Mouse (Mus musculus) midbrain, embryonic 11.5 days (tissue): ENCODE results near the gene Gm45233. TPM values are rescaled to one million over a fixed set of nuclear protein-coding genes. Genes with fewer than 3 reads are reported as not detected.

Experiments used
- ATAC-seq: fragments of 200-750 bp; cut with Nextera tagmentation; 2 replicates; pipeline ENCODE4 v1.8.0; 2017; ENCODE audit warnings: moderate TSS enrichment, moderate library complexity; ENCODE audit not compliant: low FRiP score
- DNase-seq: peaks from one replicate; pipeline ENCODE4 v3.0.0; 2015; ENCODE audit warnings: low spot score; ENCODE audit errors: missing footprints
- H3K27ac ChIP-seq: fragments of 300-500 bp; sonication (generic); 2 replicates; pipeline ENCODE4 v1.5.1; 2014; ENCODE audit warnings: low read depth, low read length
- H3K27me3 ChIP-seq: fragments of 300-500 bp; sonication (generic); 2 replicates; pipeline ENCODE4 v1.6.1; 2014; ENCODE audit warnings: mild to moderate bottlenecking, low read length, moderate library complexity, mixed read lengths; ENCODE audit not compliant: control insufficient read depth, insufficient read depth
- H3K36me3 ChIP-seq: fragments of 300-500 bp; sonication (generic); 2 replicates; pipeline ENCODE4 v1.6.1; 2014; ENCODE audit warnings: mild to moderate bottlenecking, low read length, moderate library complexity, mixed read lengths; ENCODE audit not compliant: control insufficient read depth, insufficient read depth
- H3K4me1 ChIP-seq: fragments of 300-500 bp; sonication (generic); 2 replicates; pipeline ENCODE4 v1.6.1; 2014; ENCODE audit warnings: low read length; ENCODE audit not compliant: control insufficient read depth, insufficient read depth
- H3K4me2 ChIP-seq: fragments of 300-500 bp; sonication (generic); 2 replicates; pipeline ENCODE4 v1.6.1; 2014; ENCODE audit warnings: mild to moderate bottlenecking, moderate library complexity
- H3K4me3 ChIP-seq: fragments of 300-500 bp; sonication (generic); 2 replicates; pipeline ENCODE4 v1.5.1; 2014; ENCODE audit warnings: low read depth, low read length
- H3K9ac ChIP-seq: fragments of 300-500 bp; sonication (generic); 2 replicates; pipeline ENCODE4 v1.6.1; 2014; ENCODE audit warnings: low read length
- H3K9me3 ChIP-seq: fragments of 300-500 bp; sonication (generic); 2 replicates; pipeline ENCODE4 v1.6.1; 2016; ENCODE audit warnings: low read length; ENCODE audit not compliant: control insufficient read depth
- WGBS: fragments of 180-500 bp; shearing (Covaris S2); extraction: QIAGEN DNeasy Blood & Tissue Kit; methylation state at CpG from one replicate; pipeline ENCODE4 v1.1.7; 2014; 5-methylcytosine and 5-hydroxymethylcytosine counted together
- polyA plus RNA-seq: library from polyadenylated mRNA; unstranded; fragments of >200 nt; fragmentation: Nextera tagmentation; extraction: Ambion mirVana; gene quantifications from 2 replicates; pipeline ENCODE4 v1.2.1, GENCODE M21; 2014

The Gm45233 gene
- polyA plus RNA-seq, 1 experiment from 2014 or later = not detected

GRCm38 (mm10) chr7:43482090-43482716, 38.3 kb downstream of the Gm45233 start:
- Histone ChIP-seq H3K4me2 (no peak overlapping the region), H3K9me3 (no peaks in the 10 kb centered on the region), H3K27me3 (peaks cover 5% of the 10 kb centered on the region; the same call in 1 of the 2 replicates), H3K4me1 (no peaks in the 10 kb centered on the region), H3K9ac (no peak overlapping the region), H3K27ac (no peak overlapping the region), H3K36me3 (no peaks in the 10 kb centered on the region), H3K4me3 (no peak overlapping the region)
- DNase-seq (peak; percentile 54), ATAC-seq (peak; percentile 46)
- 75% methylated on average over 8 of the region's 8 CpGs for WGBS

- Histone ChIP-seq H3K27ac (no peak overlapping the region), H3K4me3 (no peak overlapping the region), H3K4me1 (no peaks in the 10 kb centered on the region), H3K9ac (no peak overlapping the region), H3K27me3 (no peaks in the 10 kb centered on the region), H3K9me3 (no peaks in the 10 kb centered on the region), H3K36me3 (no peaks in the 10 kb centered on the region), H3K4me2 (no peak overlapping the region)
- ATAC-seq (no peak), DNase-seq (peak; percentile 57)
- WGBS = 28% methylated on average over 10 of the region's 10 CpGs
Measured at GRCm38 (mm10) chr7:43483236-43483635, 39.3 kb downstream of the Gm45233 start.

GRCm38 (mm10) chr7:43488646-43489045, 44.7 kb downstream of the Gm45233 start:
- ATAC-seq = no peak
- Histone ChIP-seq H3K4me2 (peak overlapping the region; percentile 75; the same call in 1 of the 2 replicates), H3K36me3 (no peaks in the 10 kb centered on the region), H3K9ac (0 out of 2 replicates have a peak overlapping the region, but pooled peaks have one; percentile 24), H3K27ac (no peak overlapping the region), H3K4me1 (no peaks in the 10 kb centered on the region; the same call in 1 of the 2 replicates), H3K4me3 (peak overlapping the region; percentile 62), H3K9me3 (no peaks in the 10 kb centered on the region), H3K27me3 (no peaks in the 10 kb centered on the region)
- 42% methylated on average over 5 of the region's 5 CpGs for WGBS
- peak; percentile 83 for DNase-seq

GRCm38 (mm10) chr7:43489631-43490125, 45.8 kb downstream of the Gm45233 start, which contains the start of gene Iglon5:
Gene Iglon5, minus strand, starts transcription at chr7:43490075.
- DNase-seq = peak; percentile 94
- 3% methylated on average over 16 of the region's 41 CpGs for WGBS
- H3K4me1 ChIP-seq = no peaks in the 10 kb centered on the region; the same call in 1 of the 2 replicates
- H3K9ac ChIP-seq = peak within 1 kb of the TSS; percentile 86
- no peaks in the 10 kb centered on the region for H3K27me3 ChIP-seq
- peak; percentile 77 for ATAC-seq
- peak within 1 kb of the TSS; percentile 62 for H3K4me3 ChIP-seq
- peak within 1 kb of the TSS; percentile 67 for H3K27ac ChIP-seq
- H3K4me2 ChIP-seq = peak within 1 kb of the TSS; percentile 75
- no peaks in the 10 kb centered on the region for H3K36me3 ChIP-seq
- no peaks in the 10 kb centered on the region for H3K9me3 ChIP-seq

- peak overlapping the region; percentile 75 for H3K4me2 ChIP-seq
- ATAC-seq (peak; percentile 93), DNase-seq (peak; percentile 97)
- peak overlapping the region; percentile 62 for H3K4me3 ChIP-seq
- H3K36me3 ChIP-seq = no peaks in the 10 kb centered on the region
- H3K27ac ChIP-seq = peak overlapping the region; percentile 67
- peak overlapping the region; percentile 86 for H3K9ac ChIP-seq
- WGBS = 0% methylated on average over 6 of the region's 13 CpGs
- no peaks in the 10 kb centered on the region for H3K27me3 ChIP-seq
- H3K4me1 ChIP-seq = no peaks in the 10 kb centered on the region; the same call in 1 of the 2 replicates
- no peaks in the 10 kb centered on the region for H3K9me3 ChIP-seq
Measured at GRCm38 (mm10) chr7:43490182-43490584, 46.3 kb downstream of the Gm45233 start.

- Histone ChIP-seq H3K27ac (no peak overlapping the region), H3K4me1 (no peaks in the 10 kb centered on the region; the same call in 1 of the 2 replicates), H3K27me3 (no peaks in the 10 kb centered on the region), H3K36me3 (no peaks in the 10 kb centered on the region), H3K4me3 (no peak overlapping the region), H3K9ac (no peak overlapping the region), H3K9me3 (no peaks in the 10 kb centered on the region), H3K4me2 (peak overlapping the region; percentile 75; the same call in 1 of the 2 replicates)
- 70% methylated on average over 9 of the region's 9 CpGs for WGBS
- ATAC-seq (no peak; the same call in 1 of the 2 replicates), DNase-seq (peak; percentile 85)
Measured at GRCm38 (mm10) chr7:43490861-43491260, 46.9 kb downstream of the Gm45233 start.

- no peaks in the 10 kb centered on the region for H3K36me3 ChIP-seq
- H3K4me2 ChIP-seq = no peak overlapping the region
- H3K9me3 ChIP-seq = no peaks in the 10 kb centered on the region
- DNase-seq (peak; percentile 91), ATAC-seq (peak; percentile 71)
- H3K27ac ChIP-seq = no peak overlapping the region
- no peak overlapping the region for H3K4me3 ChIP-seq
- 8% methylated on average over 21 of the region's 21 CpGs for WGBS
- H3K4me1 ChIP-seq = no peaks in the 10 kb centered on the region; the same call in 1 of the 2 replicates
- H3K9ac ChIP-seq = no peak overlapping the region
- no peaks in the 10 kb centered on the region for H3K27me3 ChIP-seq
Measured at GRCm38 (mm10) chr7:43495343-43496021, 51.6 kb downstream of the Gm45233 start.

- Histone ChIP-seq H3K36me3 (no peaks in the 10 kb centered on the region), H3K9ac (no peak overlapping the region), H3K4me2 (no peak overlapping the region), H3K27me3 (no peaks in the 10 kb centered on the region), H3K4me1 (no peaks in the 10 kb centered on the region), H3K27ac (no peak overlapping the region), H3K4me3 (no peak overlapping the region), H3K9me3 (no peaks in the 10 kb centered on the region)
- ATAC-seq = no peak
- DNase-seq = no peak
- 68% methylated on average over 4 of the region's 4 CpGs for WGBS
Measured at GRCm38 (mm10) chr7:43511707-43512478, 68.0 kb downstream of the Gm45233 start.
